ENCODE assay signal across 7 mouse cellular contexts in the genomic region with DNA sequence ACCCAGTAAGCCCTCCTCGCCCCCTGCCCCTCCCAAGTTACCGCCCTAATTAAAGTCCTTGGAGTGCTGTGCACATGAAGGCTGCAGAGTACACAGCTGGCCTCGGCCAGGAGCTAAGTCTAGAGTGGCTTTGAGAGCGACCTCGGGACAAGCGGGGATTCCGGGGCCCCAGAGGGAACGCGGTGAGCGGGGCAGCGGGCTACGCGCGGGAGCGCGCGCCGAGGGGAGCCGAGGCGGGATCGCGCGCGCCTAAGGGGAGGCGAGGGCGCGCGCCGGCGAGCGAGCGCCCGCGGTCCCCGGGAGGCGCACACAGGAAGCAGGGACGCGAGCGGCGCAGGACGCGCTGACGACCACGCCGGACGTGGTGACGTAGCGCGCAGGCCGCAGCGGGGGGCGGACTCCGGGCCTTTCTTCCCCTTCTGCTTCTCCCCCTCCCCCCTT. TPM values are rescaled to one million over a fixed set of nuclear protein-coding genes. Genes with fewer than 3 reads are reported as not detected.
DNase-seq lines count a peak whose midpoint lies in the region; ATAC-seq lines count a peak whose summit lies in the region.

A gene (plus strand): TSS at position 77 of the 441 bp plus-strand sequence.

- peak within 1 kb of the TSS; percentile 92 for H3K27ac ChIP-seq in embryonic facial prominence, embryonic 11.5 days (replicated peaks; ENCODE audit: low read depth, low read length)
- peak within 1 kb of the TSS; percentile 99 for H3K27ac ChIP-seq in limb, embryonic 11.5 days (replicated peaks; ENCODE audit: low read depth, low read length)
- H3K27ac ChIP-seq in midbrain, embryonic 14.5 days (replicated peaks; ENCODE audit: low read depth, low read length) = peak within 1 kb of the TSS; percentile 98

- no peaks in the 10 kb centered on the region for H3K36me3 ChIP-seq in embryonic facial prominence, embryonic 11.5 days (replicated peaks; ENCODE audit: control insufficient read depth, insufficient read depth, low read depth, low read length)
- H3K36me3 ChIP-seq in limb, embryonic 11.5 days (ENCODE audit: control insufficient read depth, insufficient read depth, low read length) = no peaks in the 10 kb centered on the region
- no peaks in the 10 kb centered on the region for H3K36me3 ChIP-seq in midbrain, embryonic 14.5 days (ENCODE audit: control insufficient read depth, insufficient read depth, low read length)

- no peaks in the 10 kb centered on the region for H3K9me3 ChIP-seq in embryonic facial prominence, embryonic 11.5 days (replicated peaks; ENCODE audit: control insufficient read depth, low read length)
- no peaks in the 10 kb centered on the region for H3K9me3 ChIP-seq in limb, embryonic 11.5 days (ENCODE audit: control insufficient read depth, low read length)
- H3K9me3 ChIP-seq in midbrain, embryonic 14.5 days (ENCODE audit: control insufficient read depth, low read length) = no peaks in the 10 kb centered on the region

- no peaks in the 10 kb centered on the region for H3K4me1 ChIP-seq in embryonic facial prominence, embryonic 11.5 days (ENCODE audit: control insufficient read depth, insufficient read depth, low read length)
- H3K4me1 ChIP-seq in limb, embryonic 11.5 days (ENCODE audit: control insufficient read depth, insufficient read depth, low read length) = peaks cover 5% of the 10 kb centered on the region; the same call in 1 of the 2 replicates
- H3K4me1 ChIP-seq in midbrain, embryonic 14.5 days (ENCODE audit: control insufficient read depth, insufficient read depth, low read length) = peaks cover 12% of the 10 kb centered on the region

- peak; percentile 96 for DNase-seq in adrenal gland, postnatal 14 days
- DNase-seq in embryonic facial prominence, embryonic 11.5 days (ENCODE audit: low spot score) = peak; percentile 96
- DNase-seq in heart, adult 11 months = peak; percentile 99
- DNase-seq in kidney, adult 18-20 months = peak; percentile 91
- DNase-seq in limb, embryonic 11.5 days (ENCODE audit: low spot score) = peak; percentile 98
- peak; percentile 98 for DNase-seq in midbrain, embryonic 14.5 days
- DNase-seq in spleen, adult 18-20 months = peak; percentile 85 to 88

- peak within 1 kb of the TSS; percentile 88 for H3K9ac ChIP-seq in embryonic facial prominence, embryonic 11.5 days (replicated peaks; ENCODE audit: low read length)
- peak within 1 kb of the TSS; percentile 97 for H3K9ac ChIP-seq in limb, embryonic 11.5 days (ENCODE audit: low read length)
- H3K9ac ChIP-seq in midbrain, embryonic 14.5 days (replicated peaks; ENCODE audit: low read length) = peak within 1 kb of the TSS; percentile 90

- under 1% methylated on average over 53 of the region's 53 CpGs for WGBS in embryonic facial prominence, embryonic 11.5 days
- WGBS in limb, embryonic 11.5 days = under 1% methylated on average over 44 of the region's 53 CpGs
- WGBS in midbrain, embryonic 14.5 days = under 1% methylated on average over 37 of the region's 53 CpGs

- peak within 1 kb of the TSS; percentile 60 for H3K4me3 ChIP-seq in embryonic facial prominence, embryonic 11.5 days (ENCODE audit: low read depth, low read length)
- H3K4me3 ChIP-seq in limb, embryonic 11.5 days (ENCODE audit: low read depth, low read length) = peak within 1 kb of the TSS; percentile 57
- H3K4me3 ChIP-seq in midbrain, embryonic 14.5 days (replicated peaks; ENCODE audit: low read depth, low read length) = peak within 1 kb of the TSS; percentile 64

- peak within 1 kb of the TSS; percentile 55 for H3K4me2 ChIP-seq in embryonic facial prominence, embryonic 11.5 days (ENCODE audit: low read depth, low read length)
- peak within 1 kb of the TSS; percentile 58 for H3K4me2 ChIP-seq in limb, embryonic 11.5 days (ENCODE audit: low read depth, severe bottlenecking)
- peak within 1 kb of the TSS; percentile 74 for H3K4me2 ChIP-seq in midbrain, embryonic 14.5 days (ENCODE audit: low read length)

- H3K27me3 ChIP-seq in embryonic facial prominence, embryonic 11.5 days (ENCODE audit: control insufficient read depth, insufficient read depth, low read length) = no peaks in the 10 kb centered on the region
- no peaks in the 10 kb centered on the region for H3K27me3 ChIP-seq in limb, embryonic 11.5 days (ENCODE audit: control insufficient read depth, insufficient read depth, low read length)
- H3K27me3 ChIP-seq in midbrain, embryonic 14.5 days (ENCODE audit: control insufficient read depth, insufficient read depth, low read length) = no peaks in the 10 kb centered on the region

- ATAC-seq in embryonic facial prominence, embryonic 11.5 days (replicated peaks; ENCODE audit: insufficient number of reproducible peaks, low FRiP score, low TSS enrichment, low read depth) = peak; percentile 91
- peak; percentile 91 for ATAC-seq in limb, embryonic 11.5 days (ENCODE audit: insufficient number of reproducible peaks, low FRiP score, low TSS enrichment, low read depth)
- ATAC-seq in midbrain, embryonic 14.5 days (ENCODE audit: low FRiP score, low TSS enrichment) = peak; percentile 96

RNA-seq across cellular contexts. Expression of the gene that starts here (rescaled TPM):
- 113 TPM in 2 replicates for total RNA-seq in adrenal gland, postnatal 14 days (2021)
- 30.9 and 36.1 TPM in 2 replicates for polyA plus RNA-seq in embryonic facial prominence, embryonic 11.5 days (2014; fragmentation: Nextera tagmentation; extraction: Ambion mirVana)
- 35.8 and 45.7 TPM in 2 replicates for polyA plus RNA-seq in limb, embryonic 11.5 days (2014; fragmentation: Nextera tagmentation; extraction: Ambion mirVana)
- 34.0 and 39.8 TPM in 2 replicates for polyA plus RNA-seq in midbrain, embryonic 14.5 days (2014; fragmentation: Nextera tagmentation; extraction: Ambion mirVana)

Comparison
In these comparisons a context has a peak if more than half of its experiments do, and no peak if none do; other contexts are left out.
1. Peak in every context shown above with its lines: DNase-seq, ATAC-seq, H3K4me3 ChIP-seq and H3K27ac ChIP-seq.